Mouse (Mus musculus) regulatory T cell (primary cell): Measurements from ENCODE around the gene Mrpl10.

Experiments used
- in situ Hi-C: fragments of 300-600 bp; cut with MboI, MseI; formaldehyde crosslinking; loops from one replicate; pipeline ENCODE4 v1.15.1; 2025; ENCODE audit warnings: high pct_unique_total_duplicates

Gene Mrpl10

GRCm38 (mm10) chr11:97025721-97026344 is 15.5 kb upstream of the Mrpl10 start:
- in situ Hi-C loops: no loop called here

DNA sequence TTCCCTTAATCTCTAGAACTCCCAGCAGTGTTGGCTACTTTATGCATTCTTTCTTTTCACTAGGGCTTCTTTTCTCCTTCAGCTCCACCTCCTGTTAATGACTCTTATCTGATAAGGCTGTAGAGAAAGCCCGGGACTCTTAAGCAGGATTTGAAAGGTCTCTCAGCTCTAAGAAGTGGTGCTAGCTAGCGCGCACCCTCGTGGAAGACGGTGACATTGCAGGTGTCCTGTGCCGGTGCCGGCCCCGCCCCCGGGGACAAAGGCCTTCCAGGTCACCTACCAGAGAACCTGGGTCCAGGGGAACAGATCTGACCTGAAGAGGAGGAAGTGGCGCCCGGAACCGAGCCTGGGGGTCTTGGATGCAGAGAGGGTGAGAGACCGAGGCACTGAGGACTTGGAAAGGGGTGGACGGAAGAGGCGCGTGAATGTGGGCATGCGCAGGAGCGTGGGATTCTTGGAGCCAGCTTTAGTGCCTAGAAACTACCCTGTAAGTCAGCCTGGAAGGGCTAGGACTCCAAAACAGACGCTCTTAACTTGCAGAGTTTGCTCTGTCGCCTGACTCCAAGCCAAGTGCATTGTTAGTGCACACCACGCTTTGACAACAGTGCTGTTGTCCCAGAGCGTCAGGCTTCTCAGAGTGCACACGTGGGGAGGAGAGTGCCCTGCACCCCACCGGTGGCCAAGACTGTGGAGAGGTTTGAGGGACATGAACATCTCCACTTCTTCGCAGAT is 11.5 kb upstream of the Mrpl10 start, which contains the start of gene Scrn2:
Gene Scrn2, plus strand, starts transcription at position 253 of the 732 bp plus-strand sequence.
- in situ Hi-C loops: no loop called here

- in situ Hi-C loops: no loop called here
Measured at GRCm38 (mm10) chr11:97030426-97030825, 10.9 kb upstream of the Mrpl10 start.

DNA sequence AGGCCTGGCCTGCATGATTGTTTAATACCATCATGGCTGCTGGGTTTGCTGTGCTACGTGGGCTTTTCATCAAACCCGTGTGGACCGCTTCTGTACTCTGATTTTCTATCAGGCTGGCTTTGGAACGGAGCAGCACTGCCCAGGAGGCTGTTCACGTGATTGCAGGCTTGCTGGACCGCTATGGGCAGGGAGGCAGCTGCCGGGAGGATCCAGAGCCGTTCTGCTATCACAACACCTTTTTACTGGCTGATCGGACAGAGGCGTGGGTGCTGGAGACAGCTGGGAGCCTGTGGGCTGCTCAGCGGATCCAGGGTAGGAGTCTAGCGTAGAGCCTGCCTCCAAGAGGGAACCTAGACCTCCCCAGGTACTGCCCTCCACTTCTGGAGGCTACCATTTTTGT is 9.4 kb upstream of the Mrpl10 start:
- in situ Hi-C loops: no loop called here

DNA sequence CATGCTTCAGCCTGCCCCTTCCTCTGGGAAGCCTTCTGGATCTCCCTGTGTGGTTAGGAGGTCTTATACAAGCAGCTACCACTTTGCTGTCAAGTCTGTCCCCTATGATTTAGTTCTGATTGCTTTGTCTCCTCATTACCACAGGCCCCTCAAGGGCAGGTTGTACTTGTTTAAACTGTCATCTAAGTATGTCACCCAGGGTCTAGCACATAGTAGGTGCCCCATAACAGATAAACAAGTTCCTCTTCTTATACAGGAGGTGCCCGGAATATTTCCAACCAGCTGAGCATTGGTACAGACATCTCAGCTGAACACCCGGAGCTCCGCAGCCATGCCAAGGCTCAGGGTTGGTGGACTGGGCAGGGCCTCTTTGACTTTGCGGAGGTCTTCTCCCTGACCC is 8.9 kb upstream of the Mrpl10 start:
- in situ Hi-C loops: no loop called here

- in situ Hi-C loops: no loop called here
Measured at GRCm38 (mm10) chr11:97033781-97034180, 7.6 kb upstream of the Mrpl10 start.

GRCm38 (mm10) chr11:97036141-97036540 is 5.2 kb upstream of the Mrpl10 start:
- in situ Hi-C loops: no loop called here

DNA sequence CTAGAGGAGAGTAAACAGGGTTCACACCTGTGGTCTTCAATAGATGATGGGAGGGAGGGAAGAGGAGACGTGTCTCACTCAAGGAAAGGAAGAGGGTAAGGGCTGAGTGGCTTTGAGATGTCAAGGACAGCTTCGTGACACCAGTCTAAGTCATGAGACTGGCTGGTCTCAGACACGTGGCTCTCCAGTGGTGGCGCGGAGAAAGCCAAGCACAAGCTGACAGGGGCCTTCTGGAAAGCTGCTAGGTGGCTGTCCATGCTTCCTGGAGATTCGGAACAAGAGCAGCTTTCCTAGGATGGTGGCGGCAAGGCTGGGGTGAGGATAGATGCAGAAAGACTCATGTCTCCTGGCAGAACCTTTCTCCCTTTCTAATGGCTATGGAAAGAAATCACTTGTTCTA is 2.5 kb upstream of the Mrpl10 start:
- in situ Hi-C loops: no loop called here

GRCm38 (mm10) chr11:97040301-97041021 is 899 bp upstream of the Mrpl10 start:
- in situ Hi-C loops: no loop called here

- in situ Hi-C loops: no loop called here
Measured at GRCm38 (mm10) chr11:97044902-97045301, 3.5 kb downstream of the Mrpl10 start.

DNA sequence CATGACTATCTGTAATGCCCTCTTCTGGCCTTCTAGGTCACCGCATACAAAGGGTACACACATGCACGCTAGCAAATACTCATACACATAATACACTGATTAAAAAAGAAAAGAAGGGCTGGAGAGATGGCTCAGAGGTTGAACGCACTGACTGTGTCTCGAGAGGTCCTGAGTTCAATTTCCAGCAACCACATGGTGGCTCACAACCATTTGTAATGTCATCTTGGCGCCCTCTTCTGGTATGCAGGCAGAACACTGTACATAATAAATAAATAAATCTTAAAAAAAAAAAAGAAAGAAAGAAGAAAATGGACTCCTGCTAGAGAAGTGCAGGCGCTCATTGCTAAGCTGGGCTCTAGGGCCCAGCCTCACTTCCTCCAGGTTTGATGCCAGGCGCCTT is 4.5 kb downstream of the Mrpl10 start:
- in situ Hi-C loops: no loop called here

DNA sequence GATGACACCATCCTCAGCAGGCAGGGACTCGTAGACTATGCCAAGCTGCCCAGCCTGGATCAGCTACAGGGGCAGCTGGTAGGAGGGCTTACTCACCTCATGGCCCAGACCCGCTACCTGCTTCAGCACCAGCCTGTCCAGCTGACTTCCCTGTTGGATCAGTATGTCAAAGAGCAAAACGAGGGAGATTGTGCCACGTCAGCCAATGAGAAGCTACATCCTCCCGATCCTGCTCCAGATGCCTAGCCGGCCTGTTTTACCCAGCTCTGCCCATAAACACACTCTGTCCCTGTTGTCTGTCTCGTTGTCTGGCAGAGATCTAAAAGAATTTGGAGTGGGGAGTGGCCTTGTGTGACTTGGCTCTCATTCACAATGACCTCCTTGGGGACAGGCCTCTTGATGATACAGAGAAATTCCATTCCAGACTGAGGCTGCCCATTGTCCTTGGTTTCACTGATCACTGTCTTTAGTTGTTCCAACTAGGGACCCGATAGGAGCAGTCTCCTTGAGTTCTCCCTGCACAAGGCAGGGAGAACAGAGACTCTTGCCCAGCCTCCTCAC is 6.8 kb downstream of the Mrpl10 start:
- in situ Hi-C loops: no loop called here

GRCm38 (mm10) chr11:97049492-97050085 is 8.2 kb downstream of the Mrpl10 start:
- in situ Hi-C loops: no loop called here

DNA sequence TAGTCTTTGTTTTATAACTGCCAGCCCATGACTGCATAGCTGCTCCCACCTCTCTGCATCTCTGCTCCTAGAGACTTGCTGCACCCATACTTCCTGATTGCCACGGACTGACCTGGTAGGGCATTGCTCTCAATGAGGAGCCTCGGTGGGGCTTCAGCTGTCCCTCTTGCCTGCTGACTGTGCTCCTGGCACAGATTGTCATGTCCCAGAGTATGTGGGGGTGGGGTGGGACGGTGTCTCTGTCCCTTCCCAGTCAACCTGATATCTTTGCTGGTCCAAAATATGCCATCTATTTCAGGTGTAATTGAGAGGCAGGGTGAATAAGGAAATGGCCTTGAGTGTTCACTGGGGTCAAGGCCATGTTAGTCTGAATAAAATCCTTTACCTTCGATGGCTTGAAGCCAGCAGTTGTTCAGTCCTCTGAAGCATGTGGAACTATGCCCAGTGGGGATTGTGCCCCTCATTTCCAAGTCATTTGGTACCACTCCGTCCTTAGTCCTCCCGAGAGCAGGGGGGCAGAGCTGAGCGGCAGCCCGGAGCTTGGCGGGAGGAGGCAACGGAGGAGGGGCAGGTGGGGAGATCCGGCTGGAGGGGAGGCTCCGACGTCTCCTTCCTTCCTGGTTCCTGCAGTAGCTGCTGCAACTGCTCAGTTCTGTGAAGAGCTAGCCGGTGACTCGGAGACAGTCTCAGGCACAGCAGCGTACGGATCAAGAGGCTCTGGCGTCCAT is 9.0 kb downstream of the Mrpl10 start, which contains the start of gene Osbpl7:
Gene Osbpl7, plus strand, starts transcription at position 413 of the 728 bp plus-strand sequence.
- in situ Hi-C loops: no loop called here

- in situ Hi-C loops: no loop called here
Measured at GRCm38 (mm10) chr11:97050944-97051586, 9.7 kb downstream of the Mrpl10 start.

GRCm38 (mm10) chr11:97052219-97052646 is 10.9 kb downstream of the Mrpl10 start:
- in situ Hi-C loops: no loop called here

GRCm38 (mm10) chr11:97063274-97063920 is 22.0 kb downstream of the Mrpl10 start:
- in situ Hi-C loops: no loop called here

DNA sequence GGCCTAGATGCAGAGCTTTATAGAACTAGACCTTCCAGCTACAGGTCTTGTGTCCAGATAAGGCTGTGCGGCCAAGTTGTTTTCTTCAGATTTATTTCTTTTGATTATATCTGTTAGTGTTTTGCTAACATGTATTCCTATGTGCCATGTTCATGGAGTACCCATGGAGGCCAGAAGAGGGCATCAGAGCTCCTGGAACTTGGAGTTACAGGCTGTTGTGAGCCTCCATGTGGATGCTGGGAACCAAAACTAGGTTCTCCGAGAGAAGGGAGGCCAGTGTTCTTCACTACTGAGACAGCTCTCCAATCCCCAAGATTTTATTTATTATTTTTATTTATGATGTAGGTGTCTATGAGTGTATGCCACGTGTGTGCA is 22.5 kb downstream of the Mrpl10 start:
- in situ Hi-C loops: no loop called here

DNA sequence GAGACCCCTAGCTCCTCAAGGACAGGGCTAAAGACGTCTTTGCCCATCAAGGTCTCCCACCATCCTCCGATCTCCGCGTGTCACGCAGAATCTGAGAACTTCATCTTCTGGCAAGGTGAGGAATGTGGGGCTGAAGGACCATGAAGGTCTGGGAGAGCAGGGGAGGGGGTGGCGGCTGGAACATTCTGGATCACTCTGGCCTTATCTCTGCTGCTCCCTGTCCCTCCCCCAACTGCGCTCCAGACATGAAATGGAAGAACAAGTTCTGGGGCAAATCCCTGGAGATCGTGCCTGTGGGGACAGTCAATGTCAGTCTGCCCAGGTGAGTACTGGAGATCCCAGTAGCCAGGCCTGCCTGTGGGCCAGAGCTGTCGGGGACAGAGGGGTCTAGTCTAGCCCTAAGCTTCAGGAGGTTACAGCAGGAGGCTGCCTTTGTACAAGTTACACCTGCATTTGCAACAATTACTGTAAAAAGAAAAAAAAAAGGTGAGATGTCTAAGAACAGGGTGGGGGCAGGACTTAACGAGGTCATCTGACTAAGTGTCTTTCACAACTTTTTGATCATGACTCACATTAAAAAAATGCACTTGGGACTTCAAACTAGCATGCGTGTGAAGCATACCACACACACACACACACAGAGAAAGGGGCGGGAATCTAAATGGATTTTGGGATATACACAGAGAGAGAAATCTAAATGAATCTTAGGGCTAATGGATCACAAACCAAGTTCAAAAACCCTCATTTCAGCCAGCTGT is 24.4 kb downstream of the Mrpl10 start:
- in situ Hi-C loops: no loop called here
